Mouse (Mus musculus) lung, embryonic 14.5 days (tissue): ENCODE results near the gene Hoxc4. TPM values are rescaled to one million over a fixed set of nuclear protein-coding genes. Genes with fewer than 3 reads are reported as not detected.

Experiments used
- ATAC-seq: fragments of 200-750 bp; cut with Nextera tagmentation; 2 replicates; pipeline ENCODE4 v1.8.0; 2017; ENCODE audit warnings: mild to moderate bottlenecking, moderate TSS enrichment, moderate library complexity; ENCODE audit not compliant: insufficient read depth
- DNase-seq: peaks from one replicate; pipeline ENCODE4 v3.0.0-alpha.2; 2015
- H3K27ac ChIP-seq: fragments of 300-500 bp; sonication (generic); 2 replicates; pipeline ENCODE4 v1.5.1; 2014; ENCODE audit warnings: low read depth, mild to moderate bottlenecking, moderate library complexity
- H3K27me3 ChIP-seq: fragments of 300-500 bp; sonication (generic); 2 replicates; pipeline ENCODE4 v1.6.1; 2014; ENCODE audit warnings: low read length, control low read depth; ENCODE audit not compliant: insufficient read depth
- H3K36me3 ChIP-seq: fragments of 300-500 bp; sonication (generic); 2 replicates; pipeline ENCODE4 v1.6.1; 2014; ENCODE audit warnings: control low read depth; ENCODE audit not compliant: insufficient read depth
- H3K4me1 ChIP-seq: fragments of 300-500 bp; sonication (generic); 2 replicates; pipeline ENCODE4 v1.6.1; 2014; ENCODE audit warnings: antibody characterized with exemption, control low read depth; ENCODE audit not compliant: insufficient read depth
- H3K4me2 ChIP-seq: fragments of 300-500 bp; sonication (generic); 2 replicates; pipeline ENCODE4 v1.6.1; 2014; ENCODE audit warnings: mild to moderate bottlenecking
- H3K4me3 ChIP-seq: fragments of 300-500 bp; sonication (generic); 2 replicates; pipeline ENCODE4 v1.5.1; 2014; ENCODE audit warnings: low read depth, low read length
- H3K9ac ChIP-seq: fragments of 300-500 bp; sonication (generic); 2 replicates; pipeline ENCODE4 v1.6.1; 2014
- H3K9me3 ChIP-seq: fragments of 300-500 bp; sonication (generic); 2 replicates; pipeline ENCODE4 v1.6.1; 2016; ENCODE audit warnings: low read depth, low read length, control low read depth
- CTCF ChIP-seq: IDR thresholded peaks from 2 replicates; pipeline ENCODE4 v1.5.1; 2016; ENCODE audit warnings: antibody characterized with exemption, low read depth
- WGBS: fragments of 180-500 bp; shearing (Covaris S2); extraction: QIAGEN DNeasy Blood & Tissue Kit; methylation state at CpG from one replicate; pipeline ENCODE4 v1.1.7; 2014; 5-methylcytosine and 5-hydroxymethylcytosine counted together
- polyA plus RNA-seq: library from polyadenylated mRNA; unstranded; fragments of >200 nt; fragmentation: Nextera tagmentation; extraction: Ambion mirVana; gene quantifications from 2 replicates; pipeline ENCODE4 v1.2.1, GENCODE M21; 2014

Gene Hoxc4
- polyA plus RNA-seq = 1.5 and 2.1 TPM in 2 replicates

GRCm38 (mm10) chr15:103018636-103019035, at the start of gene Hoxc4:
Hoxc4 (plus strand) TSS chr15:103018934.
- H3K27ac ChIP-seq = no peak within 1 kb of the TSS
- H3K4me2 ChIP-seq = no peak within 1 kb of the TSS
- peaks cover 96% of the 10 kb centered on the region for H3K27me3 ChIP-seq
- 28% methylated on average over 9 of the region's 9 CpGs for WGBS
- no peaks in the 10 kb centered on the region for H3K36me3 ChIP-seq
- no peak within 1 kb of the TSS for H3K4me3 ChIP-seq
- no peak for TF ChIP-seq CTCF
- H3K9me3 ChIP-seq = no peaks in the 10 kb centered on the region
- no peaks in the 10 kb centered on the region for H3K4me1 ChIP-seq
- H3K9ac ChIP-seq = no peak within 1 kb of the TSS
- no peak for ATAC-seq
- DNase-seq = no peak

- no peak overlapping the region for H3K4me2 ChIP-seq
- ATAC-seq = no peak
- peaks cover 99% of the 10 kb centered on the region for H3K27me3 ChIP-seq
- no peaks in the 10 kb centered on the region for H3K9me3 ChIP-seq
- no peak for TF ChIP-seq CTCF
- DNase-seq = no peak
- H3K9ac ChIP-seq = no peak overlapping the region
- H3K36me3 ChIP-seq = no peaks in the 10 kb centered on the region
- no peak overlapping the region for H3K4me3 ChIP-seq
- no peaks in the 10 kb centered on the region for H3K4me1 ChIP-seq
- no peak overlapping the region for H3K27ac ChIP-seq
- WGBS = 37% methylated on average over 1 of the region's 1 CpGs
Observed at GRCm38 (mm10) chr15:102969296-102969695, 49.4 kb upstream of the Hoxc4 start.

- Histone ChIP-seq H3K4me2 (no peak overlapping the region), H3K36me3 (no peaks in the 10 kb centered on the region), H3K4me3 (no peak overlapping the region), H3K27ac (no peak overlapping the region), H3K27me3 (peaks cover 99% of the 10 kb centered on the region), H3K9ac (no peak overlapping the region), H3K4me1 (no peaks in the 10 kb centered on the region), H3K9me3 (no peaks in the 10 kb centered on the region)
- peak; percentile 35 for TF ChIP-seq CTCF
- ATAC-seq (no peak), DNase-seq (peak; percentile 66)
- WGBS = 3% methylated on average over 12 of the region's 12 CpGs
Observed at GRCm38 (mm10) chr15:102970740-102971139, 48.0 kb upstream of the Hoxc4 start.

- Histone ChIP-seq H3K9me3 (no peaks in the 10 kb centered on the region), H3K9ac (no peak overlapping the region), H3K27me3 (peaks cover 99% of the 10 kb centered on the region), H3K36me3 (no peaks in the 10 kb centered on the region), H3K4me3 (no peak overlapping the region), H3K27ac (no peak overlapping the region), H3K4me2 (no peak overlapping the region), H3K4me1 (no peaks in the 10 kb centered on the region)
- TF ChIP-seq CTCF = no peak
- no peak for DNase-seq
- ATAC-seq = no peak
- WGBS = under 1% methylated on average over 21 of the region's 21 CpGs
Observed at GRCm38 (mm10) chr15:102972254-102972653, 46.5 kb upstream of the Hoxc4 start.

GRCm38 (mm10) chr15:102972753-102973152, 46.0 kb upstream of the Hoxc4 start:
- H3K27me3 ChIP-seq = peaks cover 99% of the 10 kb centered on the region
- H3K9me3 ChIP-seq = no peaks in the 10 kb centered on the region
- WGBS = 3% methylated on average over 6 of the region's 6 CpGs
- no peak for TF ChIP-seq CTCF
- no peak overlapping the region for H3K9ac ChIP-seq
- no peaks in the 10 kb centered on the region for H3K4me1 ChIP-seq
- H3K27ac ChIP-seq = no peak overlapping the region
- H3K4me2 ChIP-seq = no peak overlapping the region
- DNase-seq (no peak), ATAC-seq (no peak)
- H3K36me3 ChIP-seq = no peaks in the 10 kb centered on the region
- H3K4me3 ChIP-seq = no peak overlapping the region

GRCm38 (mm10) chr15:102975034-102975433, 43.7 kb upstream of the Hoxc4 start:
- Histone ChIP-seq H3K4me2 (no peak overlapping the region), H3K36me3 (no peaks in the 10 kb centered on the region), H3K27me3 (peaks cover 100% of the 10 kb centered on the region), H3K4me3 (no peak overlapping the region), H3K27ac (no peak overlapping the region), H3K9ac (no peak overlapping the region), H3K9me3 (no peaks in the 10 kb centered on the region), H3K4me1 (no peaks in the 10 kb centered on the region)
- TF ChIP-seq CTCF = no peak
- DNase-seq (no peak), ATAC-seq (no peak)
- 5% methylated on average over 7 of the region's 7 CpGs for WGBS

GRCm38 (mm10) chr15:102975688-102976111, 43.0 kb upstream of the Hoxc4 start:
- under 1% methylated on average over 21 of the region's 21 CpGs for WGBS
- H3K4me2 ChIP-seq = no peak overlapping the region
- H3K9ac ChIP-seq = no peak overlapping the region
- peaks cover 100% of the 10 kb centered on the region for H3K27me3 ChIP-seq
- H3K27ac ChIP-seq = no peak overlapping the region
- no peak overlapping the region for H3K4me3 ChIP-seq
- no peaks in the 10 kb centered on the region for H3K9me3 ChIP-seq
- ATAC-seq (0 out of 2 replicates have a peak, but pooled peaks have one; percentile 31), DNase-seq (no peak)
- no peaks in the 10 kb centered on the region for H3K4me1 ChIP-seq
- H3K36me3 ChIP-seq = no peaks in the 10 kb centered on the region
- no peak for TF ChIP-seq CTCF

GRCm38 (mm10) chr15:102976171-102976570, 42.6 kb upstream of the Hoxc4 start, which contains the start of gene Hoxc9:
Hoxc9 (plus strand) TSS chr15:102976439.
- no peak for ATAC-seq
- Histone ChIP-seq H3K4me3 (peak within 1 kb of the TSS; percentile 10; the same call in 1 of the 2 replicates), H3K27me3 (peaks cover 100% of the 10 kb centered on the region), H3K9ac (no peak within 1 kb of the TSS), H3K4me1 (no peaks in the 10 kb centered on the region), H3K4me2 (peak within 1 kb of the TSS; percentile 33), H3K9me3 (no peaks in the 10 kb centered on the region), H3K36me3 (no peaks in the 10 kb centered on the region), H3K27ac (no peak within 1 kb of the TSS)
- DNase-seq = no peak
- no peak for TF ChIP-seq CTCF
- under 1% methylated on average over 19 of the region's 20 CpGs for WGBS
